Mouse (Mus musculus): ENCODE data around the gene Sash1. TPM values are rescaled to one million over a fixed set of nuclear protein-coding genes. Genes with fewer than 3 reads are reported as not detected.
A peak's percentile ranks its signal among the peaks of the same experiment; 100 is the strongest.

Gene Sash1
- polyA plus RNA-seq, 1 experiment from 2014 or later, result 4.8 TPM

GRCm38 (mm10) chr10:8804292-8804691 lies 81.6 kb downstream of the Sash1 start:
- peaks cover 19% of the 10 kb centered on the region for H3K4me1 ChIP-seq (ENCODE audit: control insufficient read depth, insufficient read depth, low read length)
- no peak overlapping the region for H3K4me2 ChIP-seq (ENCODE audit: low read length)
- H3K4me3 ChIP-seq (replicated peaks; ENCODE audit: low read depth, low read length), result no peak overlapping the region
- ATAC-seq (ENCODE audit: low FRiP score, low TSS enrichment), result peak; percentile 50
- no peaks in the 10 kb centered on the region for H3K27me3 ChIP-seq (ENCODE audit: control insufficient read depth, insufficient read depth, low read length)
- 0 out of 2 replicates have a peak overlapping the region, but pooled peaks have one; percentile 26 for H3K27ac ChIP-seq (replicated peaks; ENCODE audit: low read depth, low read length)
- WGBS, result 32% methylated on average over 8 of the region's 8 CpGs
- peak; percentile 66 for DNase-seq
- no peaks in the 10 kb centered on the region for H3K36me3 ChIP-seq (ENCODE audit: control insufficient read depth, insufficient read depth, low read length)
- H3K9ac ChIP-seq (replicated peaks; ENCODE audit: low read length), result no peak overlapping the region
- no peaks in the 10 kb centered on the region for H3K9me3 ChIP-seq (ENCODE audit: control insufficient read depth, low read length)

DNA sequence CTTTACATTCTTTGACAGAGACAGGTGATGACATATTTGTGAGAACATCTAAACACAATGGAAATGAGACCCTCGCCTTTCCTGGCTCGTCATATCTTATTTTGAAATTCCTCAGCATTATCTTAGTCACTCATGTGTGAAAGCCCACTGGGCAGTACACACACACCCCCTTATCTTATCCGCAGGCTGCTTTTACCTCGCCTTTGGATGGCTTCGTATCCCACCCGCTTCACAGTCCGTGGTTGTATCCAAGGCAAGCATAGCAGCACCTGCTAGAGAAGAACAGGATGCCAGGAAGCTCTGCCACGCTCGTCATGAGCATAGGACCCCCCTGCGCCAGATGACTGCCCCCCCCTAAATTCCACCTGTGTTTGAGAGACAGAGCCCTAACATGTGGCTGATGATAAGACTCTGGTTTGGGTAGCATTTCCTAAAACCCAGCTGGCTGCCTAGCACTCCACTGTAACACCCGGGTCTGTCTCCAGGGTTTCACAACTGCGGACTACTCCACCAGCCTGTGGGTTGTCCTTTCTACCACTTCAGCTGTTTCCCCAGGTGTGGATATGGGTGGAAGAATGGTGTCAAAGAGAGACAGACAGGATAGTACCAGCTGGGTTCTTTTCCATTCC lies 84.0 kb downstream of the Sash1 start:
- Histone ChIP-seq H3K4me3 (replicated peaks; ENCODE audit: low read depth, low read length) (no peak overlapping the region), H3K27ac (replicated peaks; ENCODE audit: low read depth, low read length) (peak overlapping the region; percentile 71), H3K36me3 (ENCODE audit: control insufficient read depth, insufficient read depth, low read length) (no peaks in the 10 kb centered on the region), H3K9ac (replicated peaks; ENCODE audit: low read length) (peak overlapping the region; percentile 23; the same call in 1 of the 2 replicates), H3K27me3 (ENCODE audit: control insufficient read depth, insufficient read depth, low read length) (no peaks in the 10 kb centered on the region), H3K9me3 (ENCODE audit: control insufficient read depth, low read length) (no peaks in the 10 kb centered on the region), H3K4me1 (ENCODE audit: control insufficient read depth, insufficient read depth, low read length) (peaks cover 19% of the 10 kb centered on the region), H3K4me2 (ENCODE audit: low read length) (no peak overlapping the region; the same call in 1 of the 2 replicates)
- 68% methylated on average over 12 of the region's 12 CpGs for WGBS
- no peak for DNase-seq
- no peak for ATAC-seq (ENCODE audit: low FRiP score, low TSS enrichment)

- H3K27ac ChIP-seq (replicated peaks; ENCODE audit: low read depth, low read length), result peak overlapping the region; percentile 71
- peak overlapping the region; percentile 46 for H3K4me2 ChIP-seq (ENCODE audit: low read length)
- peak overlapping the region; percentile 23; the same call in 1 of the 2 replicates for H3K9ac ChIP-seq (replicated peaks; ENCODE audit: low read length)
- DNase-seq (peak; percentile 85), ATAC-seq (ENCODE audit: low FRiP score, low TSS enrichment) (peak; percentile 60; the same call in 1 of the 2 replicates)
- H3K4me3 ChIP-seq (replicated peaks; ENCODE audit: low read depth, low read length), result peak overlapping the region; percentile 8; the same call in 1 of the 2 replicates
- no peaks in the 10 kb centered on the region for H3K36me3 ChIP-seq (ENCODE audit: control insufficient read depth, insufficient read depth, low read length)
- peaks cover 19% of the 10 kb centered on the region for H3K4me1 ChIP-seq (ENCODE audit: control insufficient read depth, insufficient read depth, low read length)
- no peaks in the 10 kb centered on the region for H3K27me3 ChIP-seq (ENCODE audit: control insufficient read depth, insufficient read depth, low read length)
- WGBS, result 11% methylated on average over 14 of the region's 14 CpGs
- H3K9me3 ChIP-seq (ENCODE audit: control insufficient read depth, low read length), result no peaks in the 10 kb centered on the region
Observed at GRCm38 (mm10) chr10:8801139-8801613, 84.7 kb downstream of the Sash1 start.

- Histone ChIP-seq H3K4me3 (replicated peaks; ENCODE audit: low read depth, low read length) (no peak overlapping the region), H3K9ac (replicated peaks; ENCODE audit: low read length) (no peak overlapping the region), H3K4me1 (ENCODE audit: control insufficient read depth, insufficient read depth, low read length) (peaks cover 12% of the 10 kb centered on the region), H3K27me3 (ENCODE audit: control insufficient read depth, insufficient read depth, low read length) (no peaks in the 10 kb centered on the region), H3K27ac (replicated peaks; ENCODE audit: low read depth, low read length) (no peak overlapping the region), H3K36me3 (ENCODE audit: control insufficient read depth, insufficient read depth, low read length) (no peaks in the 10 kb centered on the region), H3K4me2 (ENCODE audit: low read length) (no peak overlapping the region), H3K9me3 (ENCODE audit: control insufficient read depth, low read length) (no peaks in the 10 kb centered on the region)
- WGBS, result 88% methylated on average over 6 of the region's 6 CpGs
- ATAC-seq (ENCODE audit: low FRiP score, low TSS enrichment) (no peak), DNase-seq (no peak)
Observed at GRCm38 (mm10) chr10:8797826-8798225, 88.0 kb downstream of the Sash1 start.

DNA sequence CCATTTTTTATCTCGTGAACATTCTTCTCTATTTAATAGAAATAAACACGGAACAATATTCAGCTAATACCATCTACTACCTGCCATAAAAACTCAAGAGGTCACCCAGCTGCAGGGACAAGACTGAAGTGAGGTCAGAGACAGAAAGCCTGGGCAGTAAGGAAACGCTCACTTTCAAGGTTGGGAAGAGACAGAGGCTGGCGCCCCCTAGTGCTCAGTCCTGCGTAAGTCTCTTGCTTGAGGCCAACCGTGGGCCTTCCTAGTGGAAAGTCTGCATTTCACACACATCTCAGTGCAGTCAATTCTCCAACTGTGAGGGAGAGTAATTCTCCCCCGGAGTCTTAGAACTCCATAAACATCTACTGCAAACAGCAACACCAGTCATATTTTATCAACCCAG lies 90.5 kb downstream of the Sash1 start:
- no peaks in the 10 kb centered on the region for H3K9me3 ChIP-seq (ENCODE audit: control insufficient read depth, low read length)
- H3K9ac ChIP-seq (replicated peaks; ENCODE audit: low read length), result no peak overlapping the region
- H3K4me3 ChIP-seq (replicated peaks; ENCODE audit: low read depth, low read length), result no peak overlapping the region
- no peak overlapping the region for H3K27ac ChIP-seq (replicated peaks; ENCODE audit: low read depth, low read length)
- H3K4me1 ChIP-seq (ENCODE audit: control insufficient read depth, insufficient read depth, low read length), result no peaks in the 10 kb centered on the region
- no peaks in the 10 kb centered on the region for H3K27me3 ChIP-seq (ENCODE audit: control insufficient read depth, insufficient read depth, low read length)
- DNase-seq (peak; percentile 86), ATAC-seq (ENCODE audit: low FRiP score, low TSS enrichment) (no peak; the same call in 1 of the 2 replicates)
- no peak overlapping the region for H3K4me2 ChIP-seq (ENCODE audit: low read length)
- no peaks in the 10 kb centered on the region for H3K36me3 ChIP-seq (ENCODE audit: control insufficient read depth, insufficient read depth, low read length)
- WGBS, result 44% methylated on average over 7 of the region's 7 CpGs

- H3K27me3 ChIP-seq (ENCODE audit: control insufficient read depth, insufficient read depth, low read length), result no peaks in the 10 kb centered on the region
- H3K9me3 ChIP-seq (ENCODE audit: control insufficient read depth, low read length), result no peaks in the 10 kb centered on the region
- peak; percentile 84 for DNase-seq
- ATAC-seq (ENCODE audit: low FRiP score, low TSS enrichment), result peak; percentile 67; the same call in 1 of the 2 replicates
- H3K4me3 ChIP-seq (replicated peaks; ENCODE audit: low read depth, low read length), result no peak overlapping the region
- H3K36me3 ChIP-seq (ENCODE audit: control insufficient read depth, insufficient read depth, low read length), result no peaks in the 10 kb centered on the region
- no peak overlapping the region for H3K4me2 ChIP-seq (ENCODE audit: low read length)
- H3K9ac ChIP-seq (replicated peaks; ENCODE audit: low read length), result no peak overlapping the region
- 66% methylated on average over 5 of the region's 5 CpGs for WGBS
- no peak overlapping the region for H3K27ac ChIP-seq (replicated peaks; ENCODE audit: low read depth, low read length)
- H3K4me1 ChIP-seq (ENCODE audit: control insufficient read depth, insufficient read depth, low read length), result no peaks in the 10 kb centered on the region
Observed at GRCm38 (mm10) chr10:8792412-8792811, 93.5 kb downstream of the Sash1 start.

DNA sequence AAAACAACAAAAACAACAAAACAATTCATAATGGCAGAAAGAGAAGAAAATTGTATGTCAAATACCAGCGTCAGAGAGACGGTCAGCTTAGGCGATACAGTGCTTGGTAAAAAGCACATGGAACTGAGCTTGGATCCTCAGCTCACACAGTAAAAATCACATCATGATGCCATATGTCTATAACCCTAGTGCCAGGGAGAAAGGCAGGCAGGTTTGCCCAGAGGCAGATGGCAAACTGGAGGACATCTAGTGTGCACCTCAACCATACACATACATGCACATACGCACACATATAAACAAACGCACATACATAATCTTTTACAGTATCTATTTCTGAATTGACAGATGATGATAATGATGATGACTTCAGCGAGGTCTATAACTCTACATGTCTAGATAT lies 96.8 kb downstream of the Sash1 start:
- Histone ChIP-seq H3K4me2 (ENCODE audit: low read length) (no peak overlapping the region), H3K27me3 (ENCODE audit: control insufficient read depth, insufficient read depth, low read length) (no peaks in the 10 kb centered on the region), H3K9me3 (ENCODE audit: control insufficient read depth, low read length) (no peaks in the 10 kb centered on the region), H3K36me3 (ENCODE audit: control insufficient read depth, insufficient read depth, low read length) (no peaks in the 10 kb centered on the region), H3K4me1 (ENCODE audit: control insufficient read depth, insufficient read depth, low read length) (no peaks in the 10 kb centered on the region), H3K9ac (replicated peaks; ENCODE audit: low read length) (no peak overlapping the region), H3K4me3 (replicated peaks; ENCODE audit: low read depth, low read length) (no peak overlapping the region), H3K27ac (replicated peaks; ENCODE audit: low read depth, low read length) (no peak overlapping the region)
- WGBS, result 96% methylated on average over 6 of the region's 6 CpGs
- DNase-seq, result no peak
- ATAC-seq (ENCODE audit: low FRiP score, low TSS enrichment), result no peak

GRCm38 (mm10) chr10:8787221-8787620 lies 98.6 kb downstream of the Sash1 start:
- H3K27me3 ChIP-seq (ENCODE audit: control insufficient read depth, insufficient read depth, low read length), result no peaks in the 10 kb centered on the region
- DNase-seq (no peak), ATAC-seq (ENCODE audit: low FRiP score, low TSS enrichment) (no peak)
- no peak overlapping the region for H3K27ac ChIP-seq (replicated peaks; ENCODE audit: low read depth, low read length)
- H3K36me3 ChIP-seq (ENCODE audit: control insufficient read depth, insufficient read depth, low read length), result no peaks in the 10 kb centered on the region
- no peak overlapping the region for H3K4me3 ChIP-seq (replicated peaks; ENCODE audit: low read depth, low read length)
- no peak overlapping the region for H3K9ac ChIP-seq (replicated peaks; ENCODE audit: low read length)
- H3K4me1 ChIP-seq (ENCODE audit: control insufficient read depth, insufficient read depth, low read length), result no peaks in the 10 kb centered on the region
- H3K9me3 ChIP-seq (ENCODE audit: control insufficient read depth, low read length), result no peaks in the 10 kb centered on the region
- 82% methylated on average over 2 of the region's 2 CpGs for WGBS
- H3K4me2 ChIP-seq (ENCODE audit: low read length), result no peak overlapping the region
